Mouse (Mus musculus): ENCODE results near the gene Vmn2r90.
"Not testable (repeated sequence)": the region's sequence is repeated elsewhere in the genome, so short reads cannot be mapped to it uniquely, and the experiment has no call there.

Gene Vmn2r90

DNA sequence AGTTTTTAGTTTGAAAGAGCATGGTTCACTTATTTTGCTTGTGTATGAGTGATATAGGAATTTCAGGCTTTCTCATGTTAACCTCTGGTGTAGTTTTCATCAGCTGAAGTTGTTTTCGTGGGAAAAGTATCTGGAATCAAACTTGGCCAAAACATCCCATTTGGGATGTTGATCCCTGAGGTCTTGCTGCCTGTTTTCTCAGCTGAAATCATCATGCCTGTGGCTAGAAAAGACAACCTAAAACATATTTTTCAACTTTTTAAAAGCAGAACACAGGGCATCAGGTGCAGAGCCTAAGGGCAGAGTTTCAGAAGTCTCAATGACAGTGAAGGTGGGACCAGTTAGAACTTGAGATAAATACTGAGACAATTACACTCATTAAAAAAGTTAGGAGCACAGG is at the start of gene Vmn2r90:
Vmn2r90 (plus strand) TSS at position 301 of the 400 bp plus-strand sequence.
- DNase-seq (ENCODE audit: low spot score): no peak

DNA sequence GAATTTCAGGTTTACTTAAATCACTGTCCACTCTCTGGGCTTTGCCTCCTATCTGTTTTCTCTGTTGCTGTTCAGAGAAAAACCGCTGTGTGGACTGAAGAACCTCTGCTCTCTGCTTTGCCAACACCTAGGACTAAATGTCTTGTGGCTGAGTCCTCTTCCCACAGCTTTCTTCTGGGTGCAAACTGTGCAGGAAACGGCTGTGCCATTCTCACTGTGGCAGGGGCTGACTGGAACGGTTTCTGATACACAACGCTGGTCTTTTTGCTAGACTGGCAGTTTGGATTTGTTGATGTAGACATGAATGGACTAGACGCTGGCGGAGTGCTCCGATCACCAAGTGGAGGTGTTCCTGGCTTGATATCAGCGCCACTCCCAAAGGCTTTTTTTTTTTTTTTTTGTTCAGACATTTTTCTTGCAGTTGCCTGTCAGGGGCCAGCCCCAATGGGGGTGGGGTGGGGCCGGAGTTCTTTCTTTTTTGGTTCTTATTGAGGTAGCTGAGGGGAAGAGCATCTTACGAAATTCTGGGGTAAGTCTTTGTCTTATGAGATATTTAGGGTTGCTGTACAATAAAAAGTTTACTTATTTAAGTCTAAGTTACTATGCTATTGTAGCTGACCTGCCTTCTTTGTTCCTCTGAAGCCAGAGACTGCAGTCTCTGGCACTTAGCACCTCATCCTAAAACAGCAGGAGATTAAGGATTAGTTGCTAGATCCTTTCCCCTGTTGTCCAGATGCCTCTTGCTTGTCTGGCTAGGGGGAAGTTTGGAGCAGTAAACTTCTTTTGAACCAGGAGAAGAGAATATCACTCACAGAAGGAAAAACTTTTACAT is 48.3 kb upstream of the Vmn2r90 start:
- DNase-seq (ENCODE audit: low spot score): no peak

DNA sequence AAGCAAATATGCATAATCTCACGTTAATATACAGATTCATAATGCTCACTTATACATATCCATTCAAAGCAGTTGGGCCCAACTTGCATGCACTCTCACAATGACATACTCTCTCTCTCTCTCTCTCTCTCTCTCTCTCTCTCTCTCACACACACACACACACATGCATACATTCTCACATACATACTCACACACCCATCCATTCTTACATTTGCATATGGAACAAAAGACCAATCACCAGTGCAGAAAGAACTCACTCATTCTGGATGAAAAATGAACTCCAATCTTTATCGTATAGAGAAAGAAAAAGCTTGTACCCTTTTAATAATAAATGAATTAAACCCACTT is 47.7 kb upstream of the Vmn2r90 start:
- DNase-seq (ENCODE audit: low spot score): no peak

DNA sequence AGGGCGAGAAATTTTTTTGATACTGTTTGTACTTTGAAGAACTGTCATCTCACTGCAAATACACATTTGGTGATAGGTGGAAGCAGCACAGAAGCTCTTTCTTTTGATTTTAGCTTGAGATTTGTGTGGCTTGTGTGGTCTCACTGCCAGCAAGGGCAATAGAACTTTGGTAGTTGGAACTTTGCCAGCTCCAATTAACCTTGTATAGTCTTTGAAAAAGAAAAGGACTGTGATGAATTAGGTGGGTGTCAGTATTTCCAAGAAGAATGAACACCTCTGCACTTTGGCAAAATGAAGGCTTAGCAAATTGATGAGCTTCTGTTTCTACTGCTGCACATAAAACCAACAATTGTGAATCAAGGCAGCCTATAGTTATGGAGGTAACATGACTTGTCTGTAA is 24.8 kb upstream of the Vmn2r90 start:
- DNase-seq (ENCODE audit: low spot score): no peak

DNA sequence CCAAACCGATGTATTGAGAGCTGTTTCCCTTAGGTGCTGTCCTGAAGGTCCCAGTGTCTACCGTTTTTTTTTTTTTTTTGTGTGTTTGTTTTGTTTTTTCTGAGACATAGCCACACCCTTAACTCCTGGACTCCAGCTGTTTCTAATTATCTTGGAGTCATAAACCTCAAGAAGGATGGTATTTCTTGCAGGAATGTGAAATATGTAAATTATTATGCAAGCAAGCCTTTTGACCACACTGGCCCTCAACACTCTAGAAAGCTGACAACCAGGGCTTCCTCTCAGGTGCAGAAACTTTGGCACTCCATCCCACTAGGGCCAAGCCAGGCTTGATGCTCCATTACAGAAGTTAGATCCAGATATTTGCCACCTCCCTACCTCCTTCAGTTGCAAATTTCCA is 12.9 kb upstream of the Vmn2r90 start:
- no peak for DNase-seq (ENCODE audit: low spot score)

DNA sequence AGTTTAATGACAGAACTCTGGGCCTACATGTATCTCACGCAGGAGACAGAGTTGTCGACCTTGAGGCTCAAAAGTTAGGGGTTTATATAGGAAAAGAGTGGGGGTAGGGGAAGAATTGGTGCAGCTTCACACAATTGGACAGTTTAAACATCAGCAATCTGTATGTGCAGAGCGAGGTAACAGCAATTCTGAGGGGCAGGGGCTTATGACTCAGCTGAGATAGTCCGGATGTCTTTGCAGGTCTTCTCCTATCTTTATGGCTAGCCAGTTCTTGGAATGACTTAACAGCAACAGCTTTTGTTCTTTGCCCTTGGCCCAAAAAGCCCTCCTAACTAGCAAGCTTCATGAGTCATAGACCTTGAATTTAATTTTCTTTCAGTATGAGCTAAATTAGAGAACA is 28.8 kb downstream of the Vmn2r90 start:
- DNase-seq (ENCODE audit: low spot score): not testable (repeated sequence)

DNA sequence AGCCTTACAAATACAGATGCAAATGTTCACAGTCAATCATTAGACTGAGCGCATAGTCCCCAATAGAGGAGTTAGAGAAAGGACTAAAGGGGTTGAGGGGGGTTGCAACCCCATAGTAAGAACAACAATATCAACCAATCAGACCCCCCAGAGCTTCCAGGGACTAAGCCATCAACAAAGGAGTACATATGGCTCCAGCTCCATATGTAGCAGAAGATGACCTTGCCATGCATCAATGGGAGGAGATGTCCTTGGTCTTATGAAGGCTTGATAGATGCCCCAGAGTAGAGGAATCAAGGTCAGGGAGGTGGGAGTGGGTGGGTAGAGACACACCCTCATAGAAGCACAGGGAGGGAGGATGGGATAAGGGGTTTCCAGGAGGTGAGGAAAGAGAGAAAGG is 35.1 kb downstream of the Vmn2r90 start:
- no peak for DNase-seq (ENCODE audit: low spot score)

DNA sequence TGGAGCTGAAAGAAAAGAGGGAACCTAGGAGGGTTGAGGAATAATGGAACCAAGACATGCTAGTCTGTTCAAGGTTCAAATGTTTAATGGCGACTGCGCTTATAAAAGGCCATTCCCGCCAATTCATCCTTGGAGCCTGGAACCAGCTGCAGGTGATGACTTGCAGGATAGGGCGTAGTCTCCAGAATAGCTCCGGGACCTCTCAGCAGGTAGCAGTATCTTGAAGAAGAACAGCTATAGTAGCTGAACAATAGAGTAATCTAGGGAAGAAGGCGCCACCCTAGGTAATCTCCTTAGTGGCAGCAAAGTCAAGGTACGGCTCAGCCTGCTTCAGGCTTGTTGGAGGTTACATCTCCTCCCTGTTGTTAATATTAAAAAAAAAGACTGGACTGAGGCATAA is 35.8 kb downstream of the Vmn2r90 start:
- DNase-seq (ENCODE audit: low spot score): not testable (repeated sequence)

DNA sequence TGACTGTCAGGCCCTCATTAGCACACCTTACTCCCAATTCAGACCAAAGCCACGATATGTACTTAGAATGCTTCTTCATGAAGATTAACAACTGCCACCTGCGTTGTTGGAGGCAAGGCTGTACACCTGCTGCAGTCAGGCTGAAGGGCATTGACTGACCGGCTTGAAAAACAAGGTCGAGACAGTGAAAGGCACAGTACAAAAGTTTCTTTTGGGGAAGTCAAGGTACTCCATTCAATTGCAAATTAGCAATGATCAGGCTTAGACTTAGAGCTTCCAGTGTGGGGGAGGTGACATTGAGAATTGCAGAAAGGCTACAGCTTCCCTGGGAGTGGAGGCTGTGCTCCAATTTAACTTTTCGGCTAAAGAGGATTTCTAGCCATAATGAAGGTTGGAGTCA is 36.4 kb downstream of the Vmn2r90 start:
- DNase-seq (ENCODE audit: low spot score): not testable (repeated sequence)

DNA sequence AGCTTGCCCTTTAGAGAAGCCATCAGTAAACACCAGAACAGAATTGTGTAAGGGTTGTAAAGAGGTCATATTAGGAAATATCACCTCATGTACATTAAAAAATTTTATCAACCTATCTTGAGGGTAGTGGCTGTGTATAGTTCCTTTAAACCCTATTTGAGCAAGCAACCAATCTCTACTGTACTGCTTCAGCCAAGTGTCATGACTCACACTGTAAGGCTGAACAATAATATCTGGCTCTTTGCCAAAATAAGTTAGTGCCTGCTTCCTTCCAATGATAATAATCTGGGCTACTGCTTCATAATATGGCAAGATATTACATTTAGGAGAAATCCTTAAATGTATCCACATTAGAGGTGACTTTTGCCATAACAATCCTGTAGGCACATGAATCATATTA is 38.0 kb downstream of the Vmn2r90 start:
- DNase-seq (ENCODE audit: low spot score): not testable (repeated sequence)

- peak; percentile 26 for DNase-seq (ENCODE audit: low spot score)
Measured at GRCm38 (mm10) chr17:17749371-17749770, 45.8 kb downstream of the Vmn2r90 start.

GRCm38 (mm10) chr17:17762614-17763293 is 59.2 kb downstream of the Vmn2r90 start:
- DNase-seq (ENCODE audit: low spot score): no peak

- DNase-seq (ENCODE audit: low spot score): no peak
Measured at GRCm38 (mm10) chr17:17764206-17764605, 60.7 kb downstream of the Vmn2r90 start.

DNA sequence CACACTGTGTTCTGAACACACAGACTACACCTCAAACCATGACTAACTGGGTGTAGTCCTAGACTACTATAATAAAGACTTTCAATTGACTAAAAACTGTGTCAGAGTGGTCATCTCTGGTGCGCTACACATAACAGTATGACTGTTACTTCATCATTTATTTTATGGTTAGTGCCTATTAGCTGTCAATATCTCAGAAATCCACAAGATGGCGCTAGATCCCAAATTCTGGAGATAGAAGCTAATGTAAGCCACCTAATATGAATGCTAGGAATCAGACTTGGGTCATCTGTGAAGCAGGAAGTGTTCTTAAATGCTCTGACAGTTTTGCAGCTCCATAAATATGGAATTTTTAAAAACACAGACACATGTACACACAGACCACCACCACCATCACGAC is 62.9 kb downstream of the Vmn2r90 start:
- peak; percentile 18 for DNase-seq (ENCODE audit: low spot score)

Data from urinary bladder, postnatal 14 days (tissue).